Mouse (Mus musculus) c-Kit-negative CD71-positive TER-119-positive erythroid progenitor cells, embryonic 14.5 days (primary cell): ENCODE results near the gene Sirt2.

Experiments used
- DNase-seq: peaks from one replicate; pipeline ENCODE4 v3.0.0-alpha.2; 2013; ENCODE audit warnings: low read depth, low spot score

Sirt2 gene

DNA sequence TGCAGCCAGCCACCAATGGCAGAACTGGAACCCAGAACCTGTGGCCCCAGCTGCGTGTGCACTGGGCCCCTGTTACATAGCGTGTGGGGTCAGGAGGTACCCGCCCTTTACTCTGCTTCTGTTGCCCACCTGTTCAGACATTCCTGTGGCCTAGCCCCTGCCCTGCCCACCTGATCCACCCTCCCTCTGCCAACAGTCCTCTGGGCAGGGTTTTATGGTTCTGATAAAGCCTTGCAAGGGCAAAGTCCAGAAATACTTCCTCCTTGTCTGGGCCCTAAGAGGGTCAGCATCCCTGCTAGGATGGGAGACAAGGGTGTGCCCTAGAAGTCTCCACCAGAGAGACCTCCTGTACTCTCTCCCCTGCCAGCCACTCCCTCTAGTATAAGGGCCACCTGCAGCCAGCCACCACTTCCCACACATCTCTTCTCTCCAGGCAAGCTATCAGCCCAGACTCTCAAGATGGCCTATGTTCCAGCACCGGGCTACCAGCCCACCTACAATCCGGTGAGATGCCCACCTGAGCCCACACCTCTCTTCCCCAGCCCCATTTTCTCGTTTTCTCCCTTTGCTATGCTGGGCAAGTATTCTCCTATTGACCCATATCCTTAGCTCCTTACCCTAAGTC, 67.3 kb downstream of the Sirt2 start, which contains the start of gene Lgals4:
Lgals4 (plus strand) TSS at position 132 of the 625 bp plus-strand sequence.
- no peak for DNase-seq

DNA sequence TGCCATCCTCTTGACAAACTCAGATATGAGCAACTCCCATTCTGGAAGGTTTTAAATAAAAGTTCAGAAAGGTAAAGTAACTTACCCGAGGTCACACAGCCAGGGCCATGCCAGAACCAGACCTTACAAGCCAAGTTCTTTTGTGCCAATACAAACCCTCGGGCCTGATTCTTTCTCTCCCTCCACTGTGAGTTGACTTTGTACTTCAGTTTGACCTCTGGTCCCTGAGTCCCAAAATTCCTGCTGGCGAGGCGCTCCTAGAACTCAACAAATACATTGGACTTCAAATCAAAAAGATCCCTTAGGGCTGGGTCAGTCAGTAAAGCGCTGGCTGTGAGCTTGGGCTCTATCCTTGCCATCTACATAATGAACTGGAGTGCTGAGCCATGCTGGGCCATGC, 70.4 kb downstream of the Sirt2 start:
- DNase-seq = no peak
